Mouse (Mus musculus): ENCODE data around the gene Aqp7.

Gene Aqp7

GRCm38 (mm10) chr4:41057361-41057760 is 9.4 kb upstream of the Aqp7 start:
- DNase-seq (ENCODE audit: low read depth, low spot score) = peak; percentile 36

- no peak for DNase-seq (ENCODE audit: low read depth, low spot score)
These were observed 8.9 kb upstream of the Aqp7 start for GRCm38 (mm10) chr4:41056742-41057332.

GRCm38 (mm10) chr4:41056253-41056652 is 8.3 kb upstream of the Aqp7 start:
- no peak for DNase-seq (ENCODE audit: low read depth, low spot score)

GRCm38 (mm10) chr4:41055111-41055510 is 7.2 kb upstream of the Aqp7 start:
- DNase-seq (ENCODE audit: low read depth, low spot score) = no peak

GRCm38 (mm10) chr4:41051781-41052180 is 3.8 kb upstream of the Aqp7 start:
- DNase-seq (ENCODE audit: low read depth, low spot score) = no peak

- DNase-seq (ENCODE audit: low read depth, low spot score) = peak; percentile 90
These were observed 3.1 kb upstream of the Aqp7 start for GRCm38 (mm10) chr4:41050726-41051675.

- DNase-seq (ENCODE audit: low read depth, low spot score) = no peak
These were observed 987 bp upstream of the Aqp7 start for GRCm38 (mm10) chr4:41048926-41049325.

- no peak for DNase-seq (ENCODE audit: low read depth, low spot score)
These were observed 1.6 kb downstream of the Aqp7 start for GRCm38 (mm10) chr4:41046254-41046795.

- DNase-seq (ENCODE audit: low read depth, low spot score) = no peak
These were observed 2.7 kb downstream of the Aqp7 start for GRCm38 (mm10) chr4:41045288-41045687.

GRCm38 (mm10) chr4:41043961-41044360 is 4.0 kb downstream of the Aqp7 start:
- no peak for DNase-seq (ENCODE audit: low read depth, low spot score)

GRCm38 (mm10) chr4:41042880-41043279 is 5.1 kb downstream of the Aqp7 start:
- no peak for DNase-seq (ENCODE audit: low read depth, low spot score)

- DNase-seq (ENCODE audit: low read depth, low spot score) = no peak
These were observed 7.0 kb downstream of the Aqp7 start for GRCm38 (mm10) chr4:41040983-41041382.

- DNase-seq (ENCODE audit: low read depth, low spot score) = no peak
These were observed 10.0 kb downstream of the Aqp7 start for GRCm38 (mm10) chr4:41037942-41038341.

GRCm38 (mm10) chr4:41031242-41031641 is 16.7 kb downstream of the Aqp7 start:
- no peak for DNase-seq (ENCODE audit: low read depth, low spot score)

- peak; percentile 92 for DNase-seq (ENCODE audit: low read depth, low spot score)
These were observed 18.6 kb downstream of the Aqp7 start for GRCm38 (mm10) chr4:41029372-41029771.

- DNase-seq (ENCODE audit: low read depth, low spot score) = peak; percentile 21
These were observed 19.7 kb downstream of the Aqp7 start for GRCm38 (mm10) chr4:41028272-41028671.

- no peak for DNase-seq (ENCODE audit: low read depth, low spot score)
These were observed 20.1 kb downstream of the Aqp7 start for GRCm38 (mm10) chr4:41027872-41028271.

- peak; percentile 29 for DNase-seq (ENCODE audit: low read depth, low spot score)
These were observed 21.7 kb downstream of the Aqp7 start for GRCm38 (mm10) chr4:41026086-41026787.

- no peak for DNase-seq (ENCODE audit: low read depth, low spot score)
These were observed 26.8 kb downstream of the Aqp7 start for GRCm38 (mm10) chr4:41021094-41021493.

GRCm38 (mm10) chr4:41015798-41016197 is 32.1 kb downstream of the Aqp7 start:
- no peak for DNase-seq (ENCODE audit: low read depth, low spot score)

- no peak for DNase-seq (ENCODE audit: low read depth, low spot score)
These were observed 34.6 kb downstream of the Aqp7 start for GRCm38 (mm10) chr4:41013351-41013750.

Data from brain, adult 2 months (tissue).